Mouse (Mus musculus) megakaryocyte, embryonic 14.5 days (primary cell): ENCODE results near the gene Tmem150c.

Source experiments
- FLI1 ChIP-seq: IDR thresholded peaks from 2 replicates; pipeline ENCODE4 v1.6.1; 2012; ENCODE audit warnings: low read length, inconsistent platforms, mixed read lengths
- GATA1 ChIP-seq: IDR thresholded peaks from 3 replicates; pipeline ENCODE4 v1.6.1; 2012; ENCODE audit warnings: mixed read lengths, low read length, inconsistent platforms, borderline replicate concordance

- TF ChIP-seq GATA1 (no peak), FLI1 (no peak)
Measured at GRCm38 (mm10) chr5:100205519-100206189, 46.0 kb upstream of the Tmem150c start.
